Mouse (Mus musculus): Measurements from ENCODE around the gene Bcas3.

GRCm38 (mm10) chr11:85720269-85720773 lies 367.4 kb downstream of the Bcas3 start:
- TF ChIP-seq POLR2A (IDR thresholded peaks at IDR 0.05; ENCODE audit: insufficient read depth, low read length) (no peak), CTCF (IDR thresholded peaks at IDR 0.05; ENCODE audit: low read depth, low read length) (no peak), EP300 (IDR thresholded peaks at IDR 0.05; ENCODE audit: insufficient read depth, low read depth, low read length) (no peak)
